Mouse (Mus musculus): ENCODE results near the gene Tcf7.

Tcf7 gene

GRCm38 (mm10) chr11:52282774-52283595 is at the start of gene Tcf7:
Tcf7 (minus strand) TSS chr11:52283014.
- peak; percentile 82 to 90 for DNase-seq

- DNase-seq, result no peak
These were observed 44.5 kb upstream of the Tcf7 start for GRCm38 (mm10) chr11:52327313-52327712.

GRCm38 (mm10) chr11:52324442-52325367 is 41.9 kb upstream of the Tcf7 start:
- no peak for DNase-seq

GRCm38 (mm10) chr11:52321540-52321939 is 38.7 kb upstream of the Tcf7 start:
- no peak for DNase-seq

GRCm38 (mm10) chr11:52320529-52320928 is 37.7 kb upstream of the Tcf7 start:
- DNase-seq, result no peak

- no peak for DNase-seq
These were observed 36.9 kb upstream of the Tcf7 start for GRCm38 (mm10) chr11:52319664-52320063.

- no peak for DNase-seq
These were observed 35.6 kb upstream of the Tcf7 start for GRCm38 (mm10) chr11:52318445-52318844.

- peak in 1 of 2 experiments; percentile 45 for DNase-seq
These were observed 31.4 kb upstream of the Tcf7 start for GRCm38 (mm10) chr11:52314102-52314793.

GRCm38 (mm10) chr11:52310709-52311108 is 27.9 kb upstream of the Tcf7 start:
- no peak for DNase-seq

GRCm38 (mm10) chr11:52309487-52309886 is 26.7 kb upstream of the Tcf7 start:
- DNase-seq, result no peak

- DNase-seq, result no peak
These were observed 23.6 kb upstream of the Tcf7 start for GRCm38 (mm10) chr11:52306431-52306830.

- no peak for DNase-seq
These were observed 22.5 kb upstream of the Tcf7 start for GRCm38 (mm10) chr11:52305266-52305665.

- no peak for DNase-seq
These were observed 19.9 kb upstream of the Tcf7 start for GRCm38 (mm10) chr11:52302668-52303067.

- no peak for DNase-seq
These were observed 16.9 kb upstream of the Tcf7 start for GRCm38 (mm10) chr11:52299687-52300086.

- no peak for DNase-seq
These were observed 16.1 kb upstream of the Tcf7 start for GRCm38 (mm10) chr11:52298955-52299354.

- peak; percentile 88 to 89 for DNase-seq
These were observed 14.5 kb upstream of the Tcf7 start for GRCm38 (mm10) chr11:52297352-52297751.

GRCm38 (mm10) chr11:52294103-52294502 is 11.3 kb upstream of the Tcf7 start:
- DNase-seq, result no peak

- no peak for DNase-seq
These were observed 10.1 kb upstream of the Tcf7 start for GRCm38 (mm10) chr11:52292894-52293293.

- peak in 1 of 2 experiments; percentile 45 for DNase-seq
These were observed 9.5 kb upstream of the Tcf7 start for GRCm38 (mm10) chr11:52292346-52292745.

- DNase-seq, result peak; percentile 44 to 55
These were observed 4.1 kb upstream of the Tcf7 start for GRCm38 (mm10) chr11:52286958-52287305.

GRCm38 (mm10) chr11:52286301-52286957 is 3.6 kb upstream of the Tcf7 start:
- no peak for DNase-seq
